Mouse (Mus musculus): ENCODE results near the gene Lpar5. TPM values are rescaled to one million over a fixed set of nuclear protein-coding genes. Genes with fewer than 3 reads are reported as not detected.

Lpar5 gene
- total RNA-seq, 2 experiments from 2014 or later, result 2.7 to 13.4 TPM

DNA sequence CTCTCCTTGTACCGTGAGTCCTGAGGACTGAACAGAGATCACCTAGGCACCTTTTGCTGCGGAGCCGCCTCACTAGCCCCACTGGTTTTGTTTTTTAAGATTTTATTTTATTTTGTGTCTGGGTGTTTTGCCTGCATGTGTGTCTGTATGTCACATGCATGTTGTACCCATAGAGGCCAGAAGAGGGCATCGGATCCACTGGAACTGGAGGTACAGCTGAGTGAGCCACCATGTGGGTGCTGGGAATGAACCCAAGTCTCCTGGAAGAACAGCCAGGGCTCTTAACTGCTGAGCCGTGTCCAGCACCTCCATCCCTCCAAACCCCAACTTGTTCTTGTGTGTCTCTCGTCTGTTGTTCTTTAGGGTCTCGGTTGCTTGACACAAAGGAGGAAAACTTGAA, 43.2 kb downstream of the Lpar5 start:
- peak; percentile 41; the same call in 1 of the 2 replicates for ATAC-seq (replicated peaks; ENCODE audit: poor library complexity, severe bottlenecking)

GRCm38 (mm10) chr6:125112553-125112952, 44.8 kb downstream of the Lpar5 start:
- peak; percentile 78 for ATAC-seq (replicated peaks; ENCODE audit: poor library complexity, severe bottlenecking)

DNA sequence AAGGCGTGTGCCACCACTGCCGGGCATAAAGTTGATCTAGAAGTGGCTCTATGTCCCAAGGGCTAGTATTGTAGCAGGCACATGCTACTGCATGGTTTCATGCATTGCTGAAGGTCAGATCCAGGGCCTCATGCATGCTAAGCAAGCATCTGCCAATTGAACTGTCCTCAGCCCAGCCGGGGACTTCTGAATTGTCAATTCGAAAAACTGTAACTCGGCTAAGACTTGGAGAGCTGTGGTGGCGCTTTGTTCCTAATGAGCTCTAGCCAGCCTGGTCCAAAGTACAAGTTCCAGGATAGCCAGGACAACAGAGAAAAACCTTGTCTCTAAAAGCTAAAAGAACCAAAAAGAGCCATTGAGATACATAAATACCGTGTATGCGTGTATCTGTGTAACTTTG, 51.7 kb downstream of the Lpar5 start:
- ATAC-seq (replicated peaks; ENCODE audit: poor library complexity, severe bottlenecking), result no peak

DNA sequence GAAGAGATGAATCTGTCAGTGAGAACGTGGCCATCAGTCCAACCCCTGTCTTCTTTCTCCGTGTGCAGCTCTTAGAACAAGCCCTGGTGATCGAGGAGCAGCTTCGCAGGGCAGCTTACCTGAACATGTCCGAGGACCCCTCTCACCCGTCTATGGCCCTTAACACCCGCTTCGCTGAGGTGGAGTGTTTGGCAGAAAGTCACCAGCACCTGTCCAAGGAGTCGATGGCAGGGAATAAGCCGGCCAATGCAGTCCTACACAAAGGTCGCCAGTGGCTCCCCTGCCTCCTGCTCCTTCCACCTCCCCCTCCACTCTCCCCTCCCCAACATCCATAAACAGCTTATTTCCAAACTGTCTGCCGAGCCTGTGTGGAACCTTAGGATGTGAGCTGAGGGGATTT, 61.0 kb downstream of the Lpar5 start:
- no peak for ATAC-seq (replicated peaks; ENCODE audit: poor library complexity, severe bottlenecking)

- ATAC-seq (replicated peaks; ENCODE audit: poor library complexity, severe bottlenecking), result no peak
Observed at GRCm38 (mm10) chr6:125129710-125130402, 62.1 kb downstream of the Lpar5 start.

DNA sequence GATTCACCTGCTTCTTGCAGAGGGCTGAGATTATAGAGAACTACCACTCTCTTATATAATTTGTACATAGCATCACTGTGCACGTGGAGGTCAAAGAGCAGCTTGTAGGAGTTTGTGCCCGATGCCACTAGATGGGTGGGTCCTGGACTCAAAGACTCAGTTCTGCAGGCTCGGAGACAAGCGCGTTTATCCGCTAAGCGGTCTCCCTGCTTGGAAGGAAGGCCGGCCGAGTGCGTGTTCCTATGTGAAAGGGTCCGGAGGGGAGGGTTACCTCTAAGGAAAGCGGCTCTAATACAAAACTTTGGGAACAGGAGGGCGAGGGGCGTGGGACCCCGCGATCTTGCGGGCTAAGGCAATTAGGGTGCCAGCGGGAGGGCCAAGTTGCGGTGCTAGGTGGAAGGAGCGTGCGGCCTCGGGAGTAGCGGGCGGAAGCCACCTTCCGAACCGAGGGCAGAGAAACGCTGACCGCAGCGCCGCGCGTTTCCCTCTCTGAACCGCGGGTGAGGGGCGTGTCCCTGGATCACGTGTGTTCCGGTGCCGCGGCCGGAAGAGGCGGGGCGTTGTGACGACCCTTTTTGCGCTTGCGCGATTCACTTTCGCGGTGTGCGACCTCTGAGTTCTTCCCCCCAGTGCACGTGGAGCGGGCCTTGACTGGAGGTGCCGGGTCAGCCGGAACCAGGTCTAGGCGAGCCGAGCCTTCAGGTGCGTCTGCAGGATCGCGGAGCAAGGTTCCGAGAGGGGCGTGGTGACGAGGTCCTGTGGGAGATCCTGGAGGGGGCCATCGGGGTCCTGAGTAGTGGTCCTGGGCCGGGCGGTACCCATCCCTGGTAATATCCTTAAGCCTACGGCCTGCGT, 63.8 kb downstream of the Lpar5 start, which contains the start of gene Nop2:
Gene Nop2 (plus strand): TSS at position 608 of the 855 bp plus-strand sequence.
- ATAC-seq (replicated peaks; ENCODE audit: poor library complexity, severe bottlenecking), result peak; percentile 91

Other genes starting within 250 kb of the Lpar5 start
- gene Usp5, start 238.4 kb upstream of the Lpar5 start, total RNA-seq (2014; fragmentation: Nextera tagmentation), result 88.8 and 89.4 TPM in 2 replicates
- gene Usp5, start 238.4 kb upstream of the Lpar5 start, total RNA-seq (2017), result 93.5 and 98.6 TPM in 2 replicates
- 86.1 and 89.0 TPM in 2 replicates for gene Cdca3, start 238.4 kb upstream of the Lpar5 start, total RNA-seq (2014; fragmentation: Nextera tagmentation)
- gene Cdca3, start 238.4 kb upstream of the Lpar5 start, total RNA-seq (2017), result 128 and 162 TPM in 2 replicates
- gene Gnb3, start 227.6 kb upstream of the Lpar5 start, total RNA-seq (2014; fragmentation: Nextera tagmentation), result not detected in 2 replicates
- not detected in 2 replicates for gene Gnb3, start 227.6 kb upstream of the Lpar5 start, total RNA-seq (2017)
- gene P3h3, start 210.2 kb upstream of the Lpar5 start, total RNA-seq (2014; fragmentation: Nextera tagmentation), result 1.4 and 4.3 TPM in 2 replicates
- gene P3h3, start 210.2 kb upstream of the Lpar5 start, total RNA-seq (2017), result 3.4 and 4.0 TPM in 2 replicates
- 2.0 TPM in 1 of 2 replicates, not detected in the other for gene Gpr162, start 203.9 kb upstream of the Lpar5 start, total RNA-seq (2014; fragmentation: Nextera tagmentation)
- not detected in 2 replicates for gene Gpr162, start 203.9 kb upstream of the Lpar5 start, total RNA-seq (2017)
- gene Cd4, start 179.7 kb upstream of the Lpar5 start, total RNA-seq (2014; fragmentation: Nextera tagmentation), result 0.90 TPM in 1 of 2 replicates, not detected in the other
- 0.41 and 0.60 TPM in 2 replicates for gene Cd4, start 179.7 kb upstream of the Lpar5 start, total RNA-seq (2017)
- 1.4 and 3.8 TPM in 2 replicates for gene Lag3, start 156.2 kb upstream of the Lpar5 start, total RNA-seq (2014; fragmentation: Nextera tagmentation)
- 1.4 and 9.6 TPM in 2 replicates for gene Lag3, start 156.2 kb upstream of the Lpar5 start, total RNA-seq (2017)
- 16.1 and 21.9 TPM in 2 replicates for gene Ptms, start 147.8 kb upstream of the Lpar5 start, total RNA-seq (2014; fragmentation: Nextera tagmentation)
- gene Ptms, start 147.8 kb upstream of the Lpar5 start, total RNA-seq (2017), result 18.5 and 33.0 TPM in 2 replicates
- 82.4 and 102 TPM in 2 replicates for gene Mlf2, start 136.5 kb upstream of the Lpar5 start, total RNA-seq (2014; fragmentation: Nextera tagmentation)
- gene Mlf2, start 136.5 kb upstream of the Lpar5 start, total RNA-seq (2017), result 49.5 and 79.7 TPM in 2 replicates
- gene Cops7a, start 102.4 kb upstream of the Lpar5 start, total RNA-seq (2014; fragmentation: Nextera tagmentation), result 96.6 and 112 TPM in 2 replicates
- gene Cops7a, start 102.4 kb upstream of the Lpar5 start, total RNA-seq (2017), result 48.8 and 52.0 TPM in 2 replicates
- gene Pianp, start 71.2 kb upstream of the Lpar5 start, total RNA-seq (2014; fragmentation: Nextera tagmentation), result not detected in 2 replicates
- not detected in 2 replicates for gene Pianp, start 71.2 kb upstream of the Lpar5 start, total RNA-seq (2017)
- gene Zfp384, start 58.8 kb upstream of the Lpar5 start, total RNA-seq (2014; fragmentation: Nextera tagmentation), result 75.9 and 87.6 TPM in 2 replicates
- 24.3 and 31.9 TPM in 2 replicates for gene Zfp384, start 58.8 kb upstream of the Lpar5 start, total RNA-seq (2017)
- gene Ing4, start 28.2 kb upstream of the Lpar5 start, total RNA-seq (2014; fragmentation: Nextera tagmentation), result 49.2 and 55.8 TPM in 2 replicates
- gene Ing4, start 28.2 kb upstream of the Lpar5 start, total RNA-seq (2017), result 34.7 and 40.2 TPM in 2 replicates
- gene Acrbp, start 18.2 kb upstream of the Lpar5 start, total RNA-seq (2014; fragmentation: Nextera tagmentation), result 10.6 and 17.5 TPM in 2 replicates
- gene Acrbp, start 18.2 kb upstream of the Lpar5 start, total RNA-seq (2017), result 1.3 and 3.9 TPM in 2 replicates
- gene Chd4, start 28.1 kb downstream of the Lpar5 start, total RNA-seq (2014; fragmentation: Nextera tagmentation), result 136 and 161 TPM in 2 replicates
- 246 and 373 TPM in 2 replicates for gene Chd4, start 28.1 kb downstream of the Lpar5 start, total RNA-seq (2017)
- gene Nop2, start 64.0 kb downstream of the Lpar5 start, total RNA-seq (2014; fragmentation: Nextera tagmentation), result 65.6 and 82.8 TPM in 2 replicates
- gene Nop2, start 64.0 kb downstream of the Lpar5 start, total RNA-seq (2017), result 79.2 and 82.4 TPM in 2 replicates
- gene Iffo1, start 77.3 kb downstream of the Lpar5 start, total RNA-seq (2014; fragmentation: Nextera tagmentation), result 26.4 and 37.4 TPM in 2 replicates
- gene Iffo1, start 77.3 kb downstream of the Lpar5 start, total RNA-seq (2017), result 11.8 and 14.0 TPM in 2 replicates
- gene Gapdh, start 98.5 kb downstream of the Lpar5 start, total RNA-seq (2014; fragmentation: Nextera tagmentation), result 2,842 and 3,031 TPM in 2 replicates
- gene Gapdh, start 98.5 kb downstream of the Lpar5 start, total RNA-seq (2017), result 1,694 and 2,022 TPM in 2 replicates
- 242 and 263 TPM in 2 replicates for gene Ncapd2, start 123.8 kb downstream of the Lpar5 start, total RNA-seq (2014; fragmentation: Nextera tagmentation)
- gene Ncapd2, start 123.8 kb downstream of the Lpar5 start, total RNA-seq (2017), result 242 and 288 TPM in 2 replicates
- gene Mrpl51, start 123.9 kb downstream of the Lpar5 start, total RNA-seq (2014; fragmentation: Nextera tagmentation), result 117 and 197 TPM in 2 replicates
- 121 and 155 TPM in 2 replicates for gene Mrpl51, start 123.9 kb downstream of the Lpar5 start, total RNA-seq (2017)
- gene Vamp1, start 147.6 kb downstream of the Lpar5 start, total RNA-seq (2014; fragmentation: Nextera tagmentation), result 26.0 and 40.2 TPM in 2 replicates
- gene Vamp1, start 147.6 kb downstream of the Lpar5 start, total RNA-seq (2017), result 6.3 and 7.1 TPM in 2 replicates
- 13.8 TPM in 2 replicates for gene Tapbpl, start 163.9 kb downstream of the Lpar5 start, total RNA-seq (2014; fragmentation: Nextera tagmentation)
- gene Tapbpl, start 163.9 kb downstream of the Lpar5 start, total RNA-seq (2017), result 16.5 and 17.7 TPM in 2 replicates
- 50.7 and 62.0 TPM in 2 replicates for gene Cd27, start 169.1 kb downstream of the Lpar5 start, total RNA-seq (2014; fragmentation: Nextera tagmentation)
- gene Cd27, start 169.1 kb downstream of the Lpar5 start, total RNA-seq (2017), result 34.7 and 55.2 TPM in 2 replicates
- gene Tuba3a, start 218.1 kb downstream of the Lpar5 start, total RNA-seq (2014; fragmentation: Nextera tagmentation), result not detected in 2 replicates
- gene Tuba3a, start 218.1 kb downstream of the Lpar5 start, total RNA-seq (2017), result not detected in 2 replicates
- 36.4 and 50.3 TPM in 2 replicates for gene Ltbr, start 246.0 kb downstream of the Lpar5 start, total RNA-seq (2014; fragmentation: Nextera tagmentation)
- gene Ltbr, start 246.0 kb downstream of the Lpar5 start, total RNA-seq (2017), result 29.9 and 36.3 TPM in 2 replicates

All from granulocyte monocyte progenitor cell, adult 5-6 weeks (primary cell).